Mouse (Mus musculus) neural tube, embryonic 15.5 days (tissue): ENCODE results near the gene Epn1. TPM values are rescaled to one million over a fixed set of nuclear protein-coding genes. Genes with fewer than 3 reads are reported as not detected.
"Not testable (repeated sequence)": the region's sequence is repeated elsewhere in the genome, so short reads cannot be mapped to it uniquely, and the experiment has no call there.

Source experiments
- ATAC-seq: fragments of 200-750 bp; cut with Nextera tagmentation; 2 replicates; pipeline ENCODE4 v1.8.0; 2017; ENCODE audit warnings: mild to moderate bottlenecking, moderate TSS enrichment, moderate library complexity; ENCODE audit not compliant: low FRiP score
- H3K27ac ChIP-seq: fragments of 300-500 bp; sonication (generic); replicated peaks from 2 replicates; pipeline ENCODE4 v1.5.1; 2015; ENCODE audit warnings: mild to moderate bottlenecking, inconsistent platforms
- H3K27me3 ChIP-seq: fragments of 300-500 bp; sonication (generic); replicated peaks from 2 replicates; pipeline ENCODE4 v1.6.1; 2015; ENCODE audit warnings: inconsistent platforms
- H3K36me3 ChIP-seq: fragments of 300-500 bp; sonication (generic); 2 replicates; pipeline ENCODE4 v1.6.1; 2015; ENCODE audit warnings: inconsistent platforms
- H3K4me1 ChIP-seq: fragments of 300-500 bp; sonication (generic); 2 replicates; pipeline ENCODE4 v1.6.1; 2015; ENCODE audit warnings: inconsistent platforms
- H3K4me2 ChIP-seq: fragments of 300-500 bp; sonication (generic); 2 replicates; pipeline ENCODE4 v1.6.1; 2015; ENCODE audit warnings: inconsistent platforms, mild to moderate bottlenecking, moderate library complexity
- H3K4me3 ChIP-seq: fragments of 300-500 bp; sonication (generic); replicated peaks from 2 replicates; pipeline ENCODE4 v1.5.1; 2015; ENCODE audit warnings: mild to moderate bottlenecking, inconsistent platforms
- H3K9ac ChIP-seq: fragments of 300-500 bp; sonication (generic); replicated peaks from 2 replicates; pipeline ENCODE4 v1.6.1; 2015; ENCODE audit warnings: mild to moderate bottlenecking, inconsistent platforms
- H3K9me3 ChIP-seq: fragments of 300-500 bp; sonication (generic); replicated peaks from 2 replicates; pipeline ENCODE4 v1.6.1; 2016; ENCODE audit warnings: inconsistent platforms
- WGBS: fragments of 180-500 bp; shearing (Covaris S2); methylation state at CpG from one replicate; pipeline ENCODE4 v1.1.7; 2015; ENCODE audit warnings: mixed read lengths; 5-methylcytosine and 5-hydroxymethylcytosine counted together
- polyA plus RNA-seq: library from polyadenylated mRNA; unstranded; fragments of >200 nt; fragmentation: Nextera tagmentation; extraction: Ambion mirVana; gene quantifications from 2 replicates; pipeline ENCODE4 v1.2.1, GENCODE M21; 2015

Gene Epn1
- polyA plus RNA-seq, 1 experiment from 2014 or later, result 105 TPM

DNA sequence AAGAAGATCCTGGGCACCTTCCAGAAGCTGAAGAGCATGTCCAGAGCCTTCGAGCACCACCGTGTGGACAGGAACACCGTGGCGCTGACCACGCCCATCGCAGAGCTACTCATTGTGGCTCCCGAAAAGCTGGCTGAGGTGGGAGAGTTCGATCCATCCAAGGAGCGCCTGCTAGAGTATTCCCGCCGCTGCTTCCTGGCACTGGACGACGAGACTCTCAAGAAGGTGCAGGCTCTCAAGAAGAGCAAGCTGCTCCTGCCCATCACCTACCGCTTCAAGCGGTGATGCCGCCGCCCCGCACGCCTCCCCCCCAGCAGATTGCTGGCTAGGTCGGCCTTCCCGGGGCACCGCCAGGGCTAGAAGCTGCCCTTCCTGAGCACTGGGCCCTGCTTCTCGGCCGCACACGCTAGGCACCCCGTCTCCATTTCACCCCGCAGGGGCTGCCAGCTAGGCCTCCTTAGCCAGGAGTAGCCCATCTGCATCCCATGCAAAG, 19.8 kb upstream of the Epn1 start:
- peak overlapping the region; percentile 66 for H3K4me3 ChIP-seq
- H3K9ac ChIP-seq, result peak overlapping the region; percentile 85
- WGBS, result 1% methylated on average over 27 of the region's 27 CpGs
- peak overlapping the region; percentile 99 for H3K27ac ChIP-seq
- H3K4me2 ChIP-seq, result peak overlapping the region; percentile 78
- peak; percentile 0; the same call in 1 of the 2 replicates for ATAC-seq
- H3K27me3 ChIP-seq, result peaks cover 6% of the 10 kb centered on the region
- peaks cover 73% of the 10 kb centered on the region for H3K4me1 ChIP-seq
- H3K9me3 ChIP-seq, result no peaks in the 10 kb centered on the region
- H3K36me3 ChIP-seq, result no peaks in the 10 kb centered on the region

DNA sequence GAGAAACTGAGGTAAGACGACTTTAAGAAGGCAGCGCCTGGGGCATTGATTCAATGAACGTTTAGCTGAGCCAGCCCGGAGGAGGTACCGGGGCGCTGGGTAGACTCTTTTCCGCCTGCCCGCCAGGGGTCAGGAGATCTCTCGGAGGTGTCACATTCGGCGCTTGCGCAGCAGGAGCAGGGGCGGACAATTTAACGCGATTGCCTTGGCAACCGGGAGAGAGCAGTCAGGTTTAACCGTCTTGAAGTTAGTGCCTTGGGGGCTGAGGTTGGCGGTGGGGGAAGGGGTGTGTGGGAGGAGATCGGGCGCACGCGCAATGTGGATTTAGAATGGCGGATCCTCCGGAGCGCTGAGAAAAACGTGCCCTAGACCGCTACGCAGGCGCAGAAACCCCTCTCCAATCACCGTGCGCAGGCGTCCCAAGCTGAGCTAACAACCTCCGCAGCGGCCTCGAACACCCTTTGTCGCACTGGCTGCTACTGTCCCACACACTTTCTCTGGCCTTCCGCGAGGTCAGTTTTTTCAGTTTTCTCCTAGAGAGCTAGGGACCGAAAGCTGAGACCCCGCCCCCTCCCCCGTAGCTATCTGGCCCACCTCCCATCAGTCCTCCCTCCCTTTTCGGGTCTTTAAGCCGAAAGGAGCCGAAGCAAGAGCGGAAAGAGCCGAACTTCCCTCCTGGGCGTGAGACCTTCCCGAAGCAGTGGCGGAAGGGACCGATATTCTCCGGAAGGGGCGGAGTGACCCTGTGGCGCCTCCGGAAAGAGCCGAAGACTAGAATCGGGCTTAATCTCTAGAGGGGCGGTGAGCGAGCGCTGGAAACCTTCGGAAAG, 18.9 kb upstream of the Epn1 start:
- H3K36me3 ChIP-seq, result no peaks in the 10 kb centered on the region
- H3K4me3 ChIP-seq, result peak overlapping the region; percentile 66
- H3K27me3 ChIP-seq, result no peaks in the 10 kb centered on the region
- H3K9me3 ChIP-seq, result no peaks in the 10 kb centered on the region
- ATAC-seq, result peak; percentile 89
- under 1% methylated on average over 60 of the region's 60 CpGs for WGBS
- peak overlapping the region; percentile 99 for H3K27ac ChIP-seq
- H3K4me2 ChIP-seq, result peak overlapping the region; percentile 78
- peak overlapping the region; percentile 85 for H3K9ac ChIP-seq
- peaks cover 73% of the 10 kb centered on the region for H3K4me1 ChIP-seq

- peak within 1 kb of the TSS; percentile 85 for H3K9ac ChIP-seq
- H3K4me1 ChIP-seq, result peaks cover 73% of the 10 kb centered on the region
- WGBS, result under 1% methylated on average over 55 of the region's 65 CpGs
- no peaks in the 10 kb centered on the region for H3K27me3 ChIP-seq
- H3K36me3 ChIP-seq, result peaks cover 7% of the 10 kb centered on the region; the same call in 1 of the 2 replicates
- ATAC-seq, result peak; percentile 83
- H3K9me3 ChIP-seq, result no peaks in the 10 kb centered on the region
- peak within 1 kb of the TSS; percentile 99 for H3K27ac ChIP-seq
- peak within 1 kb of the TSS; percentile 78 for H3K4me2 ChIP-seq
- H3K4me3 ChIP-seq, result peak within 1 kb of the TSS; percentile 66
Measured at GRCm38 (mm10) chr7:5061774-5062359, 18.2 kb upstream of the Epn1 start, which contains the start of gene U2af2. U2af2 (plus strand) TSS chr7:5062143.

DNA sequence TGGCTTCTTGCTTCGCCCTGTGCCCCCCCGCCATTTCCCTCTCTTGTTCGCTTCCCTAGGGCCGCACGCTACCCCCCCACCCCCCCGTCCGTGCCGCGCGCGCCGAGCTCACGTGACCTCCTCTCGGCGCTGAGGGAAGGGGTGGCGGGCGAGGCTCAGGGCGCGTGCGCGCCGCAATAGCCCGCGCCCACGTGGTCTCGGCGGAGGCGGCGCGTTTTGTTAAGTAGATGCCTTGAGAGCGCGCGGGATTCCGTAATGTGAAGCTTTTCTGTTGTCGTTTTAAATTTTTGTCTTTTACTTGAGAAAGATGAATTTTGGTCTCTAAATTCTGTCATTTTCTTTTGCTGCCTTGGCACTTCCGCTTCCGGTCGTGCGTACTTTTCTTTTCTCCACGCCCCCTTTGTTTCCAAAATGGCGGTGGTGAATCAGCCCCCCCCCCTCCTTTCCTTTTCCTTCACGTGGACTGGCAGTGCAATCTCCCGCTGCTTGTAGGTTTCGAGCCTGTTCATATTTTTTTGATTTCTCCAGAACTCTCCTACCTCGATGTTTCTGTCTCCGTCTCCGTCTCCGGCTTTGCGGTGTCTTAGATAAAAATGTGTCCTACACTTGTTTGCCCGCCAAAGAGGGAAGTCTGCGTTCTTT, 17.6 kb upstream of the Epn1 start:
- Histone ChIP-seq H3K9me3 (no peaks in the 10 kb centered on the region), H3K36me3 (peaks cover 13% of the 10 kb centered on the region), H3K9ac (peak overlapping the region; percentile 85), H3K4me3 (peak overlapping the region; percentile 66), H3K27me3 (no peaks in the 10 kb centered on the region), H3K4me1 (peaks cover 67% of the 10 kb centered on the region), H3K27ac (peak overlapping the region; percentile 99), H3K4me2 (peak overlapping the region; percentile 78)
- peak; percentile 46 for ATAC-seq
- 0% methylated on average over 48 of the region's 51 CpGs for WGBS

GRCm38 (mm10) chr7:5064886-5065285, 15.1 kb upstream of the Epn1 start:
- WGBS, result 95% methylated on average over 6 of the region's 6 CpGs
- peaks cover 43% of the 10 kb centered on the region for H3K4me1 ChIP-seq

GRCm38 (mm10) chr7:5073586-5073985, 6.4 kb upstream of the Epn1 start:
- Histone ChIP-seq H3K4me1 (no peaks in the 10 kb centered on the region), H3K9ac (no peak overlapping the region), H3K27me3 (no peaks in the 10 kb centered on the region), H3K36me3 (peaks cover 93% of the 10 kb centered on the region), H3K4me2 (no peak overlapping the region), H3K9me3 (no peaks in the 10 kb centered on the region), H3K4me3 (no peak overlapping the region), H3K27ac (no peak overlapping the region)
- ATAC-seq, result no peak
- 69% methylated on average over 1 of the region's 1 CpGs for WGBS

More at GRCm38 (mm10) chr7:5064886-5065285, 15.1 kb upstream of the Epn1 start:
- no peaks in the 10 kb centered on the region for H3K27me3 ChIP-seq
- 0 out of 2 replicates have a peak overlapping the region, but pooled peaks have one; percentile 66 for H3K4me3 ChIP-seq
- no peaks in the 10 kb centered on the region for H3K9me3 ChIP-seq
- no peak overlapping the region for H3K9ac ChIP-seq
- peaks cover 37% of the 10 kb centered on the region for H3K36me3 ChIP-seq
- no peak for ATAC-seq
- no peak overlapping the region for H3K4me2 ChIP-seq
- H3K27ac ChIP-seq, result no peak overlapping the region

- Histone ChIP-seq H3K27ac (no peak overlapping the region), H3K27me3 (no peaks in the 10 kb centered on the region), H3K4me3 (no peak overlapping the region), H3K36me3 (peaks cover 82% of the 10 kb centered on the region), H3K4me1 (no peaks in the 10 kb centered on the region), H3K9me3 (no peaks in the 10 kb centered on the region), H3K4me2 (no peak overlapping the region), H3K9ac (no peak overlapping the region)
- ATAC-seq, result no peak
- WGBS, result 96% methylated on average over 5 of the region's 5 CpGs
Measured at GRCm38 (mm10) chr7:5074984-5075383, 5.1 kb upstream of the Epn1 start.

DNA sequence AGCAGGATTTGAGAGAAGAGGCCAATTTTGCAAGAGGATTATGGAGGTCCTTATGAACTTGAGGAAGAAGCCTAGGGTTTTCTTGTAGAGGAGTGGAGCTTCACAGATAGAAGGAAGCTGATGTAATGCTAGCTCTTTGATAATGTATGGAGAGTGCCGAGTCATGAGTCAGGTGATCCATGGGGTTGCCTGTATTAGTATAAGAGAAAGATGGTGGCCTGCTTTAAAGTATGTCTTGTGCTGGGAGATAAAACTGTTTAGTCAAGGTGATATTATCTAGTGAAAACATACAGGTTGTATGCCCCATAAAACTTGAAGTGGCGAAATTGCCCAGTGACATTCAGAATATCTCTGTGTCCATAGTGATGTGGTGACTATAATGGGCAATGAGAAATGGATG, 3.1 kb upstream of the Epn1 start:
- H3K27ac ChIP-seq, result no peak overlapping the region
- H3K4me3 ChIP-seq, result no peak overlapping the region
- H3K36me3 ChIP-seq, result peaks cover 63% of the 10 kb centered on the region
- ATAC-seq, result no peak
- WGBS, result 87% methylated on average over 2 of the region's 2 CpGs
- no peaks in the 10 kb centered on the region for H3K27me3 ChIP-seq
- H3K9me3 ChIP-seq, result no peaks in the 10 kb centered on the region
- no peak overlapping the region for H3K4me2 ChIP-seq
- peaks cover 13% of the 10 kb centered on the region for H3K4me1 ChIP-seq
- no peak overlapping the region for H3K9ac ChIP-seq

DNA sequence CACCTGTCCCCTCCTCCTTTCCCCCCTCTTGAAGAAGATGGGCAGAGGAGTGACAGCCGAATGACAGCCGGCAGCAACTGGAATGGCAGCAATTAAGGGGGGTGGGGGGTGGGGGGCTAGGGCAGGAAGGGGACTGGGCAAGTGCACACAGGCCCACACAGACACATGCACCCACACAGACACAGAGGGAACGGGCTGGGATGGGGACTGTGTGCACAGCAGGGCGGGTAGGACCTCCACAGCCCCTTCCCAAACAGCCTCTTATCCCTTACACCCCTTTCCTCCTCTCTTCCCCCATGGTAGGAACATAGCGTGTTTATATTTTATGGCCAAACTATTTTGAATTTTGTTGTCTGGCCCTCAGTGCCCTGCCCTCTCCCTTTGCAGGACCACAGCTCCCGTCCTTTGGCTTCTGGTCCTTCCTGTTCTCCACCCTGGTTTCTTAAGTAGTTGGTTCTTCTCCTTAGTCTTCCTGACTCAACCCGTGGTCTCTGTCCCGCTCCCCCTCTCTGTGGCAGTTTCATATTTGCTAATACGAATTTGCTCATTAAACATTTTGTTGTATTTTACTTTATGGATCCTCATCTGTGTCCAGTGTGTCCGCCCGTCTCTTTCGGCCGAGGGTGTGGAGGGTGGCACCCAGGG, 548 bp upstream of the Epn1 start:
- H3K27me3 ChIP-seq, H3K9me3 ChIP-seq: not testable (repeated sequence)
- H3K4me2 ChIP-seq, result peak overlapping the region; percentile 67
- WGBS, result 51% methylated on average over 10 of the region's 13 CpGs
- H3K27ac ChIP-seq, result peak overlapping the region; percentile 88
- peaks cover 30% of the 10 kb centered on the region for H3K4me1 ChIP-seq
- peak overlapping the region; percentile 94 for H3K4me3 ChIP-seq
- peak; percentile 48 for ATAC-seq
- peaks cover 46% of the 10 kb centered on the region for H3K36me3 ChIP-seq
- H3K9ac ChIP-seq, result peak overlapping the region; percentile 96; the same call in 1 of the 2 replicates

- no peak for ATAC-seq
- Histone ChIP-seq H3K4me2 (peak overlapping the region; percentile 67), H3K4me3 (peak overlapping the region; percentile 94), H3K36me3 (peaks cover 39% of the 10 kb centered on the region), H3K27me3 (no peaks in the 10 kb centered on the region), H3K9me3 (no peaks in the 10 kb centered on the region), H3K27ac (peak overlapping the region; percentile 88), H3K9ac (peak overlapping the region; percentile 96), H3K4me1 (peaks cover 37% of the 10 kb centered on the region)
- 17% methylated on average over 6 of the region's 6 CpGs for WGBS
Measured at GRCm38 (mm10) chr7:5080815-5081214, 780 bp downstream of the Epn1 start.

GRCm38 (mm10) chr7:5081241-5081640, 1.2 kb downstream of the Epn1 start:
- Histone ChIP-seq H3K4me3 (peak overlapping the region; percentile 94), H3K27me3 (no peaks in the 10 kb centered on the region), H3K9me3 (no peaks in the 10 kb centered on the region), H3K36me3 (peaks cover 36% of the 10 kb centered on the region), H3K27ac (0 out of 2 replicates have a peak overlapping the region, but pooled peaks have one; percentile 88), H3K4me2 (peak overlapping the region; percentile 67), H3K4me1 (peaks cover 37% of the 10 kb centered on the region), H3K9ac (peak overlapping the region; percentile 96)
- 80% methylated on average over 6 of the region's 6 CpGs for WGBS
- ATAC-seq, result no peak
